Mouse (Mus musculus): ENCODE measurements around the gene Cytip.
A peak's percentile ranks its signal among the peaks of the same experiment; 100 is the strongest.
"Not testable (repeated sequence)": the region's sequence is repeated elsewhere in the genome, so short reads cannot be mapped to it uniquely, and the experiment has no call there.

Cytip gene

DNA sequence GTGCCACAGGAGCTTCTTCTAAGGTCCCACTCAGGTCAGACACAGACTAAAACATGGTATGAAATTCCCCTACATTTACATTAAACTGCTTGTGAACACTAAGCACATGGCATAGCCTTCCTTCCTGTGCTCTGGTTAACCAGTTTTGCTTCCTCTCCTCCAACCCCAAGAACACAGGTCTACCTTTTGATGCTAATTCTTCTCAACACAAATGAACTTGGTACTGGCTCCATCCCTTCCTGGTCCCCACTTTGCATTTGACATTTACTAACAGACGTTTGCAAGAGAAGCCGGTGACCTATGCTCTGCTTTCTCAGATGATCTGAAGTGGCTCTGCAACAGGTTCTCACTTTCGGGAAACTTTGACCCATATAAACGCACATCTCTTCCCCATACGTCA lies 65.4 kb downstream of the Cytip start:
- peak in 1 of 2 experiments; percentile 43 for DNase-seq (ENCODE audit: low read depth in 1 of 2, low spot score in 2 of 2)

DNA sequence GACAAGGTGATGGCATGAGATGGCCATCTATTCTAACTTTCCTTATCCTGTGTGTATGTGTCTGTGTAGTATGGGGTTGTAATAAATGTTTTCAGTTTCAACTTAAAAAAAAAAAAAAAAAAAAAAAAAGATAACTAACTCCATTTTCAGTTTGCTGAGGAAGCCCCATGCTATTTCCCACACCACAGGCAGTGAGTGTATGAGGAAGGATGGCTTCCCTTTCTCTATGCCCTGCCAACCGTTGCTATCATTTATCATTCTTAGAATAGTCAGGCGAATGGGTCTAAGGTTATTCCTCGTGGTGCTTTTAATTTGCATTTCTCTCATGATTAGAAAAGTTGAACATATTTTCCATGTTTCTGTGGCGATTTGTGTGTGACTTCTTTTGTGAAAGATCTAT lies 84.2 kb downstream of the Cytip start:
- DNase-seq (ENCODE audit: low read depth in 1 of 2, low spot score in 2 of 2): no peak

DNA sequence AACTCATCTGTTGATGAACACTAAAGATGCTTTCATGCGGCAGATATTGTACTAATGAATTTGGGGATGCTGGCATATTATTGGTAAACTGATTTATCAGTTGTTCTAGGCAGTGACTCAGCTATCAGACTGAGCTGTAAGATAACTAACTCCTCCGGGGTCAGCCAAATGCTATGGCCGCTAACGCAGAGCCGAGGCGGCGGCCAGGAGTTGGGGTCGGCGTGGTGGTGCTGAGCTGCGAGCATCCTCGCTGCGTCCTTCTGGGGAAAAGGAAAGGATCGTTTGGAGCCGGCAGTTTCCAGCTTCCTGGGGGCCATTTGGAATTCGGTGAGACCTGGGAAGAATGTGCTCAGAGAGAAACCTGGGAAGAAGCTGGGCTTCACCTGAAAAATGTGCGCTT lies 87.4 kb downstream of the Cytip start:
- not testable (repeated sequence) for DNase-seq (ENCODE audit: low read depth in 1 of 2, low spot score in 2 of 2)

DNA sequence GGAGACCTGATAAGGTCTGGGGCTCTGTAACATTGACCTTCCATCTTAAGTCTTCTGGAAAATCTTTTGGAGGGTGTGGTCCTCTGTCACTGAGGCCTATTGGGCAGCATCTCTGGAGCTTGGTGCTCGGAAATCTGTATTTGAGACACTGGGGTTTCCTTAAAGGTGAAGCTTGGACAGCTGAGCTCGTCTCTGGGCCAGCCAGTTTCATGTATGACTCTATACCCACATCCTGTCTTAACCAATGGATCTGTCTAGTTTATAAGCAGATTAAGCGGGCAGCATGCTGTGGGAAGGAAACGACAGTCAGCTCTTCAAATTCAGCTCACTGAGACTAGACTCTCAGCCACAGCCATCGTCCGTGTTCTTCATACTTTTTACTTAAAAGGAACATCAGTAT lies 88.3 kb downstream of the Cytip start:
- no peak for DNase-seq (ENCODE audit: low read depth in 1 of 2, low spot score in 2 of 2)

DNA sequence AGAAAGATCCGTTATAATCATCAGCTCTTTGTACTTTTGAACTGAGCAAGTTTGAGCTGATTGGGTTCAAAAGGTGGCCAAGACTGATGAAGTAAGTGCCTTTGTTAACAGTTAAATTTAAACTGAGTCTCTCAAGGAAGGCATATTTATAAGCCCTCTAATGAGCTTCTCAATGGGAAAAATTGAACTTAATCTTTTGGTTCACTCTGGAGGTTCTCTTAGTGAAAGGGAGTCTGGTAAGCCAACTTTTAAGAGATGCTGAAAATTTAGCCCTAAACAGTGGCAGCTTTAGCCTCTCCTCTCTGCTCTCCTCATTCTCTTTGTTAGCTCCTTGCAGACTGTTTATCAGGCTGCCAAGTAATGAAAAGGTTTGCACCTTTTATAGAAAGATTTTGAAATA lies 100.5 kb downstream of the Cytip start:
- DNase-seq (ENCODE audit: low read depth in 1 of 2, low spot score in 2 of 2): no peak

DNA sequence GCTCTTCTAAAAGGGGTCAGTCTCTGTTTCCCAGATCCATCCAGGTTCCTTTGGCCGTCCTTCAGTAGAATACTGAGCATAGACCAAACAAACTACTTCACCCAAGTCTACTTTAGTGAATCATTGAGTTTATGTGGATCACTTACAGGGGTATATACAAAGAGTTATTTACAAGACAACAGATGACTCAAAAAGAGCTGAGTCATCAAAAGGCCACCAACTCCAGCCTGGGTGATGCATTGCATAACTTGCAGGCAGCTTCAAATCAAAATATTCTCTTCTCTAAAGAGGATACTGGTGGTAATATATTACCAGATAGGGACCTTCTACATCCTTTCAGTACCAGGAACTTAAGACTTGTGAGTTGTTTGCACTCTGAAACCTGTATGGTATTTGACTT lies 108.9 kb downstream of the Cytip start:
- DNase-seq (ENCODE audit: low read depth in 1 of 2, low spot score in 2 of 2): no peak

DNA sequence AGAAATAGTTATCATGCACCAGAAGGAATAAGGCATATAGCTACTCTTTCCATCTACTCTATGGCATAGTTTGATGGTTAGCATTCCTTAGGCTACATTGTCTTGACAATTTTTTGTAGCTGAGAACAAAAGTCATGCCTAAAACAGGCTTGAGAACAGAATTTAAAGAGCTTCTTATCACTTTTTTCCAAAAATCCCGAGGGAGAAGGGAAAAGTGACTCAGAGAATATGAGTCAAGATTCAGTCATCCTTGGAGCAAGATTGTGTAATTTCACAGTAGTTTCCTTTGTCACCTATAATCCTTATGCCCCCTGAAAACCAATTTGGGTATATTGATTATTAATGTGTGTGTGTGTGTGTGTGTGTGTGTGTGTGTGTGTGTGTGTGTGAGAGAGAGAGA lies 115.5 kb downstream of the Cytip start:
- no peak for DNase-seq (ENCODE audit: low read depth in 1 of 2, low spot score in 2 of 2)
